Mouse (Mus musculus) kidney, embryonic 16.5 days (tissue): ENCODE data around the gene Nol12. TPM values are rescaled to one million over a fixed set of nuclear protein-coding genes. Genes with fewer than 3 reads are reported as not detected.

ENCODE experiments used
- ATAC-seq: fragments of 200-750 bp; cut with Nextera tagmentation; 2 replicates; pipeline ENCODE4 v1.8.0; 2017; ENCODE audit warnings: moderate TSS enrichment; ENCODE audit not compliant: low FRiP score, low TSS enrichment
- H3K27ac ChIP-seq: fragments of 300-500 bp; sonication (generic); 2 replicates; pipeline ENCODE4 v1.5.1; 2014; ENCODE audit warnings: low read length
- H3K27me3 ChIP-seq: fragments of 300-500 bp; sonication (generic); 2 replicates; pipeline ENCODE4 v1.6.1; 2014; ENCODE audit warnings: low read length, control low read depth, mixed read lengths; ENCODE audit not compliant: insufficient read depth
- H3K36me3 ChIP-seq: fragments of 300-500 bp; sonication (generic); 2 replicates; pipeline ENCODE4 v1.6.1; 2014; ENCODE audit warnings: low read length, control low read depth, mixed read lengths; ENCODE audit not compliant: insufficient read depth
- H3K4me1 ChIP-seq: fragments of 300-500 bp; sonication (generic); 2 replicates; pipeline ENCODE4 v1.6.1; 2014; ENCODE audit warnings: low read length, control low read depth, mixed read lengths; ENCODE audit not compliant: insufficient read depth
- H3K4me2 ChIP-seq: fragments of 300-500 bp; sonication (generic); replicated peaks from 2 replicates; pipeline ENCODE4 v1.6.1; 2014; ENCODE audit warnings: low read depth, low read length
- H3K4me3 ChIP-seq: fragments of 300-500 bp; sonication (generic); 2 replicates; pipeline ENCODE4 v1.5.1; 2014; ENCODE audit warnings: mild to moderate bottlenecking, low read length
- H3K9ac ChIP-seq: fragments of 300-500 bp; sonication (generic); replicated peaks from 2 replicates; pipeline ENCODE4 v1.6.1; 2014; ENCODE audit warnings: low read length
- H3K9me3 ChIP-seq: fragments of 300-500 bp; sonication (generic); 2 replicates; pipeline ENCODE4 v1.6.1; 2016; ENCODE audit warnings: low read length, control low read depth
- WGBS: fragments of 180-500 bp; shearing (Covaris S2); extraction: QIAGEN DNeasy Blood & Tissue Kit; methylation state at CpG from one replicate; pipeline ENCODE4 v1.1.7; 2014; 5-methylcytosine and 5-hydroxymethylcytosine counted together
- polyA plus RNA-seq: library from polyadenylated mRNA; unstranded; fragments of >200 nt; fragmentation: Nextera tagmentation; extraction: Ambion mirVana; gene quantifications from 2 replicates; pipeline ENCODE4 v1.2.1, GENCODE M21; 2015

The Nol12 gene
- polyA plus RNA-seq, 1 experiment from 2014 or later, result 59.9 TPM

GRCm38 (mm10) chr15:78914823-78915659 lies 19.7 kb upstream of the Nol12 start:
- WGBS, result 47% methylated on average over 8 of the region's 8 CpGs
- no peak for ATAC-seq

GRCm38 (mm10) chr15:78915660-78916017 lies 19.1 kb upstream of the Nol12 start:
- Histone ChIP-seq H3K9me3 (no peaks in the 10 kb centered on the region), H3K36me3 (peaks cover 20% of the 10 kb centered on the region), H3K4me1 (peaks cover 30% of the 10 kb centered on the region), H3K4me2 (peak overlapping the region; percentile 92), H3K9ac (no peak overlapping the region; the same call in 1 of the 2 replicates), H3K27me3 (no peaks in the 10 kb centered on the region), H3K4me3 (peak overlapping the region; percentile 72), H3K27ac (no peak overlapping the region)
- WGBS, result 4% methylated on average over 8 of the region's 8 CpGs
- no peak for ATAC-seq

More at GRCm38 (mm10) chr15:78914823-78915659, 19.7 kb upstream of the Nol12 start:
- Histone ChIP-seq H3K9ac (peak overlapping the region; percentile 77), H3K4me3 (peak overlapping the region; percentile 72), H3K36me3 (peaks cover 26% of the 10 kb centered on the region), H3K27me3 (no peaks in the 10 kb centered on the region), H3K4me1 (peaks cover 26% of the 10 kb centered on the region), H3K4me2 (peak overlapping the region; percentile 92), H3K27ac (no peak overlapping the region), H3K9me3 (no peaks in the 10 kb centered on the region)

DNA sequence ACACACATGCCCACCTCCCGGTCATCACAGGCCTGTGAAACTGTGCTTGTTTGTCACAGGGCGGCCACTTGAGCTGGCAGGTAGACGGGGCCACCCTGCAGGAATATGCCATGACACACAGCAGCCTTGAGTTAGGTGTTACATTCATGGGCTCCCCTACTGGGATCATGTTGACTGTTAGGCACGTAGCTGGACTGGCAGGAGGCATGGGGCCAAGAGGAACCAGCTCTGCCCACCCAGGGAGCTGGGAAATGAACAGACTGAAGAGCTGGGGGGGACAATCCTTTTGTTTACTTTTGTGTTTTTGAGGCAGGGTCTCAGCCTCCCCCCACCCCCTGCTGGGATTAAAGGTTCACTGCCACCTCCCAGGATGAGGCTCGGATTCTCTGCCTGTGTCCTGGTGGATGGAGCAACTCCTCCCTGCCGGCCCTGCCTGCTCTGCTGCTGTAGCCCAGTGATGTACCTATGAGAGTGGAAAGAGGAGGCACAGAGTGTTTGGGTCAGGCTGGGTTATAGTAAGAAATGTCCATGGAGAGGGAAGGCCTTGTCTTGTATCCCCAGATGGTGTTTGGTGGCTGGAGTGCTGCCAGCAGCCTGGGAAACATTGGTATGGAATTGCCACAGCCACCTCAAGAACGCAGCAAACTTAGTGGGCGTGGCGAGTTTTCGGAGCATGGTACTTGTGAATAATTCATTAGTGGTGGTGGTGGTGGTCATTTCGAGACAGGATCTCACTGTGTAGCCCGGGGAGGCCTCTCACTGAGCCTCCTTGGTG lies 18.5 kb upstream of the Nol12 start:
- Histone ChIP-seq H3K4me1 (peaks cover 30% of the 10 kb centered on the region), H3K27me3 (no peaks in the 10 kb centered on the region), H3K27ac (no peak overlapping the region), H3K9me3 (no peaks in the 10 kb centered on the region), H3K4me3 (peak overlapping the region; percentile 72), H3K4me2 (peak overlapping the region; percentile 92), H3K36me3 (peaks cover 14% of the 10 kb centered on the region), H3K9ac (peak overlapping the region; percentile 56)
- 54% methylated on average over 12 of the region's 12 CpGs for WGBS
- ATAC-seq, result no peak

- Histone ChIP-seq H3K4me1 (peaks cover 30% of the 10 kb centered on the region), H3K4me2 (no peak overlapping the region), H3K9ac (no peak overlapping the region), H3K27ac (no peak overlapping the region), H3K4me3 (no peak overlapping the region), H3K9me3 (no peaks in the 10 kb centered on the region), H3K27me3 (no peaks in the 10 kb centered on the region), H3K36me3 (peaks cover 8% of the 10 kb centered on the region; the same call in 1 of the 2 replicates)
- 85% methylated on average over 23 of the region's 23 CpGs for WGBS
- ATAC-seq, result no peak
Observed at GRCm38 (mm10) chr15:78918126-78918525, 16.6 kb upstream of the Nol12 start.

DNA sequence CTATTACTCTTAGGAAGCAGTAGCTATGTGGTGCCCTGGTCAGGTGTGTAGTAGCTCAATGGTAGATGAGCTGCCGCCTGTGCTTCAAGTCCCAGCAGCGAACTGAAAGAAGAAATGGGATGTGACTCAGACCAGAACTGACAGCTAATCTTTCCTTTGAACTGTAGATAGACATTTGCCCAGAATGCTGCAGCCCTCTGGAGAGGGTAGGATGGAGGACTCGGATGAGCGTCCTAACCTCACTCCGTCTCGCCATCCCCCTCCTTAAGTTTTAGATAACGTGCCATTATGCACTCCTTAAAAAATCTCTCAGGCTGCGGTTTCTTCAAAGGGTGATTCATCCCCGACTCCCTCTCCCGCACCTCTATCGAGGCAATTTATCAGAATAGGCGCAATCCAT lies 14.8 kb upstream of the Nol12 start:
- H3K9me3 ChIP-seq, result no peaks in the 10 kb centered on the region
- no peak for ATAC-seq
- no peak overlapping the region for H3K4me2 ChIP-seq
- WGBS, result 64% methylated on average over 12 of the region's 12 CpGs
- no peak overlapping the region for H3K27ac ChIP-seq
- H3K27me3 ChIP-seq, result no peaks in the 10 kb centered on the region
- no peak overlapping the region for H3K4me3 ChIP-seq
- peaks cover 8% of the 10 kb centered on the region; the same call in 1 of the 2 replicates for H3K36me3 ChIP-seq
- H3K9ac ChIP-seq, result no peak overlapping the region
- peaks cover 25% of the 10 kb centered on the region for H3K4me1 ChIP-seq

GRCm38 (mm10) chr15:78922700-78923099 lies 12.0 kb upstream of the Nol12 start:
- Histone ChIP-seq H3K27ac (no peak overlapping the region), H3K4me1 (peaks cover 33% of the 10 kb centered on the region), H3K9ac (no peak overlapping the region), H3K4me3 (no peak overlapping the region), H3K36me3 (peaks cover 4% of the 10 kb centered on the region; the same call in 1 of the 2 replicates), H3K9me3 (no peaks in the 10 kb centered on the region), H3K4me2 (no peak overlapping the region), H3K27me3 (no peaks in the 10 kb centered on the region)
- 90% methylated on average over 7 of the region's 7 CpGs for WGBS
- ATAC-seq, result no peak

DNA sequence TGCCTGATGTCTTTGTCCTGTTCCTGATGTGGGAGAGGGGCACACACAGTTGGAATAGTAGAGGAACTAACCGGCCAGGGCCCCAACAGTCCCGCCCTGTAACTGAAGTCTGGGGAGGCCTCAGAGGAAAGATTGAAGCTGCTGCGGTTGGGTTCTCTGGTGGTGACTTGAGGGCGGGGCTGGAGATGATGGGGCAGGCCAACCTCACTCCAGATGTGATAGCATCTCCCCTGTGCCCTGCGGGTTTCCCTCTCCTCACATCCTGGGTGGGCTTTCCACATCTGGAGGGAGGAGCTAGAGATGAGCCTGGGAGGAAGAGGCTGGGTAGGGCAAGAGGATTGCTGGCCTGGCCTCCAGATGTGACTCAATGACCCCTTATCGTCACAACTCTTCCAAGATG lies 11.1 kb upstream of the Nol12 start:
- peaks cover 4% of the 10 kb centered on the region; the same call in 1 of the 2 replicates for H3K36me3 ChIP-seq
- no peak for ATAC-seq
- peaks cover 39% of the 10 kb centered on the region for H3K4me1 ChIP-seq
- WGBS, result 72% methylated on average over 6 of the region's 6 CpGs
- H3K4me3 ChIP-seq, result no peak overlapping the region
- H3K27me3 ChIP-seq, result no peaks in the 10 kb centered on the region
- H3K9ac ChIP-seq, result no peak overlapping the region; the same call in 1 of the 2 replicates
- H3K27ac ChIP-seq, result no peak overlapping the region
- no peak overlapping the region for H3K4me2 ChIP-seq
- no peaks in the 10 kb centered on the region for H3K9me3 ChIP-seq

DNA sequence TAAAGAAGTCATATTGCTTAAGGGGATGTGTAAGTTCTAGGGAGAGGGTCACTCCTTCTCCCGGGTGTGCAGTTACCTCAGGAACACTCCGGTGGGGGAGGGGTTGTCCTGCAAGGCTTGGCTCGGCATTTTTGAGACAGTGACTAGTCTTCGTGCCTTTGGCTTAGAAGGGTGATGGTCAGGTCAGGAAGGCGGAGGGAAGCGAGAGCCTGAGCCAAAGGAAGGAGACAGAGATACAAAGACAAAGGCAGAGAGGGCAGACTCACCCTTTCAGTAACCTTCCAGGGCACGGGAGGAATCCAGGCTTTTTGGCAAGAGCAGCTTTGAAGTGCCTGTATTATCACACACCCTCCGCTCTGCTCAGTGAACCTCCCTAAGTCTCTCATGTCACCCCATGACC lies 9.6 kb upstream of the Nol12 start:
- Histone ChIP-seq H3K9me3 (no peaks in the 10 kb centered on the region), H3K4me1 (peaks cover 39% of the 10 kb centered on the region), H3K4me2 (no peak overlapping the region), H3K27me3 (no peaks in the 10 kb centered on the region), H3K36me3 (0 out of 2 replicates have a peak, but pooled peaks cover 6% of the 10 kb centered on the region), H3K9ac (peak overlapping the region; percentile 8; the same call in 1 of the 2 replicates), H3K27ac (peak overlapping the region; percentile 87; the same call in 1 of the 2 replicates), H3K4me3 (no peak overlapping the region)
- ATAC-seq, result no peak
- 37% methylated on average over 8 of the region's 8 CpGs for WGBS

- Histone ChIP-seq H3K36me3 (0 out of 2 replicates have a peak, but pooled peaks cover 7% of the 10 kb centered on the region), H3K4me3 (peak within 1 kb of the TSS; percentile 48), H3K4me2 (peak within 1 kb of the TSS; percentile 77), H3K27me3 (no peaks in the 10 kb centered on the region), H3K4me1 (peaks cover 35% of the 10 kb centered on the region), H3K9ac (peak within 1 kb of the TSS; percentile 72), H3K9me3 (no peaks in the 10 kb centered on the region), H3K27ac (peak within 1 kb of the TSS; percentile 87)
- peak; percentile 80 for ATAC-seq
- 10% methylated on average over 20 of the region's 20 CpGs for WGBS
Observed at GRCm38 (mm10) chr15:78926021-78926919, 8.5 kb upstream of the Nol12 start, which contains the start of gene Lgals1. Gene Lgals1, plus strand, starts transcription at chr15:78926725.
